Mouse (Mus musculus): ENCODE results near the gene Prmt2. TPM values are rescaled to one million over a fixed set of nuclear protein-coding genes. Genes with fewer than 3 reads are reported as not detected.

Gene Prmt2
- polyA plus RNA-seq, 2 experiments: 3.8 to 4.3 TPM

GRCm38 (mm10) chr10:76157528-76157927 lies 80.1 kb downstream of the Prmt2 start:
- Histone ChIP-seq H3K4me2 (ENCODE audit: low read depth) (no peak overlapping the region), H3K9ac (replicated peaks) (no peak overlapping the region), H3K27ac (no peak overlapping the region), H3K36me3 (replicated peaks; ENCODE audit: control insufficient read depth, insufficient read depth, low read depth) (no peaks in the 10 kb centered on the region), H3K4me3 (ENCODE audit: insufficient read depth in 1 of 2, low read depth in 2 of 2, low read length in 2 of 2) (no peak overlapping the region), H3K4me1 (replicated peaks; ENCODE audit: control insufficient read depth in 2 of 2, insufficient read depth in 2 of 2, low read length in 1 of 2) (no peaks in the 10 kb centered on the region), H3K27me3 (ENCODE audit: control insufficient read depth, insufficient read depth, low read length) (no peaks in the 10 kb centered on the region), H3K9me3 (ENCODE audit: control insufficient read depth, low read length) (no peaks in the 10 kb centered on the region)
- WGBS (ENCODE audit: insufficient replicate concordance): 56% methylated on average over 5 of the region's 5 CpGs
- no peak for ATAC-seq (ENCODE audit: insufficient read depth)
- no peak for DNase-seq (ENCODE audit: low read depth in 3 of 3, low spot score in 3 of 3)
- TF ChIP-seq EP300 (IDR thresholded peaks at IDR 0.05; ENCODE audit: low read depth) (no peak), CTCF (IDR thresholded peaks at IDR 0.05; ENCODE audit: low read depth) (no peak)

MicroRNA genes within 50 kb of the gene (microRNA counts, 519-probe panel; counts per million panel counts)
- 69.9 counts per million for microRNA mmu-miR-678

Small RNAs within 50 kb of the gene (microRNA-seq; reads per million reads assigned to microRNA genes)
- gene Mir678: not detected

Other genes with a start within 250 kb of the Prmt2 start
- 6.8 and 7.1 TPM in 2 replicates for gene Zfp280b, start 205.2 kb downstream of the Prmt2 start, polyA plus RNA-seq (2012; rRNA removed)
- 9.6 and 10.1 TPM in 2 replicates for gene Zfp280b, start 205.2 kb downstream of the Prmt2 start, polyA plus RNA-seq (2014; fragmentation: Nextera tagmentation; extraction: Ambion mirVana)
- gene Slc5a4b, start 126.9 kb downstream of the Prmt2 start, polyA plus RNA-seq (2012; rRNA removed): 0.08 and 0.10 TPM in 2 replicates
- 0.03 and 0.18 TPM in 2 replicates for gene Slc5a4b, start 126.9 kb downstream of the Prmt2 start, polyA plus RNA-seq (2014; fragmentation: Nextera tagmentation; extraction: Ambion mirVana)
- 0.03 and 0.04 TPM in 2 replicates for gene Slc5a4a, start 90.4 kb downstream of the Prmt2 start, polyA plus RNA-seq (2012; rRNA removed)
- not detected in 2 replicates for gene Slc5a4a, start 90.4 kb downstream of the Prmt2 start, polyA plus RNA-seq (2014; fragmentation: Nextera tagmentation; extraction: Ambion mirVana)
- 0.06 TPM in 1 of 2 replicates, not detected in the other for gene S100b, start 16.0 kb upstream of the Prmt2 start, polyA plus RNA-seq (2012; rRNA removed)
- gene S100b, start 16.0 kb upstream of the Prmt2 start, polyA plus RNA-seq (2014; fragmentation: Nextera tagmentation; extraction: Ambion mirVana): not detected in 2 replicates
- 1.7 and 1.8 TPM in 2 replicates for gene Dip2a, start 107.4 kb upstream of the Prmt2 start, polyA plus RNA-seq (2012; rRNA removed)
- gene Dip2a, start 107.4 kb upstream of the Prmt2 start, polyA plus RNA-seq (2014; fragmentation: Nextera tagmentation; extraction: Ambion mirVana): 0.62 and 0.69 TPM in 2 replicates
- gene AC141477.1, start 202.6 kb upstream of the Prmt2 start, polyA plus RNA-seq (2012; rRNA removed): not detected in 2 replicates
- gene AC141477.1, start 202.6 kb upstream of the Prmt2 start, polyA plus RNA-seq (2014; fragmentation: Nextera tagmentation; extraction: Ambion mirVana): not detected in 2 replicates
- gene Pcnt, start 204.9 kb upstream of the Prmt2 start, polyA plus RNA-seq (2012; rRNA removed): 9.9 and 19.9 TPM in 2 replicates
- 9.3 and 11.6 TPM in 2 replicates for gene Pcnt, start 204.9 kb upstream of the Prmt2 start, polyA plus RNA-seq (2014; fragmentation: Nextera tagmentation; extraction: Ambion mirVana)
- gene 2610028H24Rik, start 211.2 kb upstream of the Prmt2 start, polyA plus RNA-seq (2012; rRNA removed): not detected in 2 replicates
- gene 2610028H24Rik, start 211.2 kb upstream of the Prmt2 start, polyA plus RNA-seq (2014; fragmentation: Nextera tagmentation; extraction: Ambion mirVana): not detected in 2 replicates
- 8.7 and 12.5 TPM in 2 replicates for gene Mcm3ap, start 231.1 kb upstream of the Prmt2 start, polyA plus RNA-seq (2012; rRNA removed)
- 23.4 and 24.7 TPM in 2 replicates for gene Mcm3ap, start 231.1 kb upstream of the Prmt2 start, polyA plus RNA-seq (2014; fragmentation: Nextera tagmentation; extraction: Ambion mirVana)
- gene Ybey, start 231.2 kb upstream of the Prmt2 start, polyA plus RNA-seq (2012; rRNA removed): 1.1 and 1.5 TPM in 2 replicates
- gene Ybey, start 231.2 kb upstream of the Prmt2 start, polyA plus RNA-seq (2014; fragmentation: Nextera tagmentation; extraction: Ambion mirVana): 1.8 TPM in 2 replicates

All from liver, embryonic 14.5 days (tissue).